Mouse (Mus musculus): Measurements from ENCODE around the gene Gm8994.

Gm8994 gene

GRCm38 (mm10) chr6:136358471-136358870 is 31.1 kb downstream of the Gm8994 start:
- in situ Hi-C loops (cut with MboI, MseI): no loop called here

- in situ Hi-C loops (cut with MboI, MseI): no loop called here
Measured at GRCm38 (mm10) chr6:136363313-136363712, 36.0 kb downstream of the Gm8994 start.

- in situ Hi-C loops (cut with MboI, MseI): no loop called here
Measured at GRCm38 (mm10) chr6:136364008-136364407, 36.7 kb downstream of the Gm8994 start.

GRCm38 (mm10) chr6:136364430-136365098 is 37.2 kb downstream of the Gm8994 start:
- in situ Hi-C loops (cut with MboI, MseI): no loop called here

- in situ Hi-C loops (cut with MboI, MseI): no loop called here
Measured at GRCm38 (mm10) chr6:136376097-136376496, 48.8 kb downstream of the Gm8994 start.
